Comparison of ENCODE assay signal across 20 mouse cellular contexts in the genomic region with DNA sequence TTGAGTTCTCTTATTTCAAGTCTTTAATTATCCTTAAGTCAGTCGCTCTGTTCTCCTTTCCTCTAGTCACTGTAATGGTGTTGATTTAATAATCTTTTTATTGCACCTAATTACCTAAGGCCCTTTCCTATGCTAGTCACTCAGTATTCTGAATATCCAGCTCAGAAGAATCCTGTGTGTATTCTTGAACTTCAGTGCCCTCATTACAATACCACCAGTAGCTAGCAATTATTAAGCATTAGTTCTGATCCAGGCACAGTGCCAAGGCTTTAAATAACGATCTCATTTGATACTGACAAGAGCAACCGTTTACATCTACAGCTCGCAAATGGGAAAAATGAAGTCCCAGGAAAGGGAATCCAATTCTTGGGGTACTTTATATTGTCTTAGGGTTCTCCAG. TPM values are rescaled to one million over a fixed set of nuclear protein-coding genes. Genes with fewer than 3 reads are reported as not detected.
A peak's percentile ranks its signal among the peaks of the same experiment; 100 is the strongest.
DNase-seq lines count a peak whose midpoint lies in the region; ATAC-seq and TF ChIP-seq lines count a peak whose summit lies in the region.
"Had no signal": no experiment of that assay in that cellular context is flagged by ENCODE, and none has a peak within 500 bp of the region (broad histone marks: within the 10 kb centered on the region; RNA-seq: fewer than 3 reads in every experiment).

No protein-coding gene starts in this region.

- peak; percentile 65 for DNase-seq in lung, embryonic 14.5 days
- no peak for DNase-seq in lung, postnatal 10 days
- DNase-seq in brain, adult 2 months (ENCODE audit: low read depth, low spot score): peak; percentile 58
- peak; percentile 47 for DNase-seq in retina, embryonic 14.5 days (ENCODE audit: low spot score)
- no peak for DNase-seq in heart, adult 8-10 months (ENCODE audit: low spot score)
- no peak for DNase-seq in gastrocnemius, adult 18-20 months (ENCODE audit: low spot score)
- DNase-seq: adrenal gland, adult 8-10 months; adrenal gland, postnatal 36 days; cerebellum, adult 11-12 months; cerebellum, adult 9-10 months; cerebellum, postnatal 25 days; gastrocnemius, adult 2 months; gastrocnemius, postnatal 25 days; heart, postnatal 36 days had no signal

- no peaks in the 10 kb centered on the region for H3K27me3 ChIP-seq in forebrain, embryonic 16.5 days (replicated peaks; ENCODE audit: control insufficient read depth, insufficient read depth, low read length)
- H3K27me3 ChIP-seq in forebrain, embryonic 15.5 days: no peaks in the 10 kb centered on the region
- H3K27me3 ChIP-seq in lung, embryonic 14.5 days (ENCODE audit: insufficient read depth, low read length): no peaks in the 10 kb centered on the region
- H3K27me3 ChIP-seq: embryonic facial prominence, embryonic 13.5 days; heart, embryonic 13.5 days; hindbrain, embryonic 13.5 days had no signal

- H3K9me3 ChIP-seq in forebrain, embryonic 16.5 days (ENCODE audit: control insufficient read depth, low read length): no peaks in the 10 kb centered on the region
- H3K9me3 ChIP-seq in forebrain, embryonic 15.5 days: no peaks in the 10 kb centered on the region
- H3K9me3 ChIP-seq in lung, embryonic 14.5 days (ENCODE audit: low read depth, low read length): no peaks in the 10 kb centered on the region
- H3K9me3 ChIP-seq: embryonic facial prominence, embryonic 13.5 days; heart, embryonic 13.5 days; hindbrain, embryonic 13.5 days had no signal

- no peaks in the 10 kb centered on the region for H3K36me3 ChIP-seq in forebrain, embryonic 16.5 days (ENCODE audit: control insufficient read depth, insufficient read depth)
- no peaks in the 10 kb centered on the region for H3K36me3 ChIP-seq in forebrain, embryonic 15.5 days
- no peaks in the 10 kb centered on the region for H3K36me3 ChIP-seq in lung, embryonic 14.5 days (ENCODE audit: insufficient read depth)
- H3K36me3 ChIP-seq: embryonic facial prominence, embryonic 13.5 days; heart, embryonic 13.5 days; hindbrain, embryonic 13.5 days had no signal

- no peak overlapping the region; the same call in 1 of the 2 replicates for H3K27ac ChIP-seq in forebrain, embryonic 16.5 days (ENCODE audit: low read length)
- H3K27ac ChIP-seq in forebrain, embryonic 15.5 days (replicated peaks): no peak overlapping the region
- H3K27ac ChIP-seq in lung, embryonic 14.5 days (ENCODE audit: low read depth): no peak overlapping the region
- H3K27ac ChIP-seq: embryonic facial prominence, embryonic 13.5 days; gastrocnemius, adult 2 months; heart, embryonic 13.5 days; hindbrain, embryonic 13.5 days had no signal

- H3K4me1 ChIP-seq in forebrain, embryonic 16.5 days (replicated peaks; ENCODE audit: control insufficient read depth, insufficient read depth, low read length): no peaks in the 10 kb centered on the region
- no peaks in the 10 kb centered on the region for H3K4me1 ChIP-seq in forebrain, embryonic 15.5 days
- H3K4me1 ChIP-seq in lung, embryonic 14.5 days (ENCODE audit: insufficient read depth): no peaks in the 10 kb centered on the region
- H3K4me1 ChIP-seq: embryonic facial prominence, embryonic 13.5 days; hindbrain, embryonic 13.5 days had no signal

- no peak overlapping the region for H3K9ac ChIP-seq in forebrain, embryonic 16.5 days (replicated peaks; ENCODE audit: low read depth, low read length)
- H3K9ac ChIP-seq in forebrain, embryonic 15.5 days (replicated peaks): no peak overlapping the region
- no peak overlapping the region for H3K9ac ChIP-seq in lung, embryonic 14.5 days
- H3K9ac ChIP-seq: embryonic facial prominence, embryonic 13.5 days; heart, embryonic 13.5 days; hindbrain, embryonic 13.5 days had no signal

- 11% methylated on average over 4 of the region's 4 CpGs for WGBS in forebrain, embryonic 16.5 days
- WGBS in forebrain, embryonic 15.5 days: 17% methylated on average over 4 of the region's 4 CpGs
- WGBS in lung, embryonic 14.5 days: 47% methylated on average over 4 of the region's 4 CpGs

- ATAC-seq in forebrain, embryonic 16.5 days: peak; percentile 62; the same call in 1 of the 2 replicates
- no peak for ATAC-seq in forebrain, embryonic 15.5 days (replicated peaks)
- ATAC-seq in lung, embryonic 14.5 days (ENCODE audit: insufficient read depth): no peak
- ATAC-seq: intestine, embryonic 16.5 days had no signal

- no peak for TF ChIP-seq CTCF in lung, embryonic 14.5 days (IDR thresholded peaks at IDR 0.05; ENCODE audit: low read depth)

- no peak overlapping the region for H3K4me3 ChIP-seq in forebrain, embryonic 16.5 days (replicated peaks; ENCODE audit: low read length)
- no peak overlapping the region for H3K4me3 ChIP-seq in forebrain, embryonic 15.5 days
- H3K4me3 ChIP-seq in lung, embryonic 14.5 days (ENCODE audit: low read depth, low read length): no peak overlapping the region
- H3K4me3 ChIP-seq: embryonic facial prominence, embryonic 13.5 days; gastrocnemius, adult 2 months; heart, embryonic 13.5 days; hindbrain, embryonic 13.5 days had no signal

- H3K4me2 ChIP-seq in forebrain, embryonic 16.5 days (ENCODE audit: low read length): no peak overlapping the region
- H3K4me2 ChIP-seq in forebrain, embryonic 15.5 days (replicated peaks): no peak overlapping the region
- no peak overlapping the region for H3K4me2 ChIP-seq in lung, embryonic 14.5 days
- H3K4me2 ChIP-seq: embryonic facial prominence, embryonic 13.5 days; heart, embryonic 13.5 days; hindbrain, embryonic 13.5 days had no signal

RNA-seq across cellular contexts. Expression of gene Psmc1, which starts 34.2 kb away (rescaled TPM):
- 275 and 276 TPM in 2 replicates for polyA plus RNA-seq in forebrain, embryonic 16.5 days (2015; fragmentation: Nextera tagmentation; extraction: Ambion mirVana)
- polyA plus RNA-seq in forebrain, embryonic 15.5 days (2015; fragmentation: Nextera tagmentation; extraction: Ambion mirVana): 272 and 277 TPM in 2 replicates
- polyA plus RNA-seq in lung, embryonic 14.5 days (2014; fragmentation: Nextera tagmentation; extraction: Ambion mirVana): 308 and 325 TPM in 2 replicates
- 100 to 1,000 TPM; 125 to 153 (median 140) TPM for total RNA-seq in heart, adult 8-10 months (2022)
- total RNA-seq in gastrocnemius, adult 18-20 months (2021): 100 to 1,000 TPM; 140 to 164 TPM

Comparison
In these comparisons a context has a peak if more than half of its experiments do, and no peak if none do; other contexts are left out.
1. DNase-seq: peak in lung, embryonic 14.5 days (single experiment), brain, adult 2 months (single experiment) and retina, embryonic 14.5 days (single experiment); none in lung, postnatal 10 days (single experiment), heart, adult 8-10 months (single experiment) and gastrocnemius, adult 18-20 months (single experiment).